Mouse (Mus musculus) liver, embryonic 13.5 days (tissue): ENCODE data around the gene Epas1. TPM values are rescaled to one million over a fixed set of nuclear protein-coding genes. Genes with fewer than 3 reads are reported as not detected.

ENCODE experiments used
- ATAC-seq: fragments of 200-750 bp; cut with Nextera tagmentation; 2 replicates; pipeline ENCODE4 v1.8.0; 2017; ENCODE audit warnings: low read depth, mild to moderate bottlenecking, moderate number of reproducible peaks, moderate library complexity
- DNase-seq: peaks from one replicate; pipeline ENCODE4 v3.0.0; 2022
- H3K27ac ChIP-seq: fragments of 300-500 bp; sonication (generic); 2 replicates; pipeline ENCODE4 v1.5.1; 2015; ENCODE audit warnings: moderate library complexity, mild to moderate bottlenecking, inconsistent platforms
- H3K27me3 ChIP-seq: fragments of 300-500 bp; sonication (generic); 2 replicates; pipeline ENCODE4 v1.6.1; 2015; ENCODE audit warnings: mild to moderate bottlenecking, inconsistent platforms
- H3K36me3 ChIP-seq: fragments of 300-500 bp; sonication (generic); 2 replicates; pipeline ENCODE4 v1.6.1; 2015; ENCODE audit warnings: mild to moderate bottlenecking, inconsistent platforms
- H3K4me1 ChIP-seq: fragments of 300-500 bp; sonication (generic); replicated peaks from 2 replicates; pipeline ENCODE4 v1.6.1; 2015; ENCODE audit warnings: inconsistent platforms
- H3K4me2 ChIP-seq: fragments of 300-500 bp; sonication (generic); 2 replicates; pipeline ENCODE4 v1.6.1; 2015; ENCODE audit warnings: inconsistent platforms, mild to moderate bottlenecking, moderate library complexity
- H3K4me3 ChIP-seq: fragments of 300-500 bp; sonication (generic); replicated peaks from 2 replicates; pipeline ENCODE4 v1.5.1; 2015; ENCODE audit warnings: mild to moderate bottlenecking, inconsistent platforms
- H3K9ac ChIP-seq: fragments of 300-500 bp; sonication (generic); 2 replicates; pipeline ENCODE4 v1.6.1; 2015; ENCODE audit warnings: mild to moderate bottlenecking, inconsistent platforms
- H3K9me3 ChIP-seq: fragments of 300-500 bp; sonication (generic); replicated peaks from 2 replicates; pipeline ENCODE4 v1.6.1; 2016; ENCODE audit warnings: inconsistent platforms
- WGBS: fragments of 180-500 bp; shearing (Covaris S2); methylation state at CpG from one replicate; pipeline ENCODE4 v1.1.7; 2015; ENCODE audit not compliant: insufficient replicate concordance; 5-methylcytosine and 5-hydroxymethylcytosine counted together
- polyA plus RNA-seq: library from polyadenylated mRNA; unstranded; fragments of >200 nt; fragmentation: Nextera tagmentation; extraction: Ambion mirVana; gene quantifications from 2 replicates; pipeline ENCODE4 v1.2.1, GENCODE M21; 2015

Epas1 gene
- polyA plus RNA-seq, 1 experiment from 2014 or later, result 1.3 TPM

- no peaks in the 10 kb centered on the region for H3K9me3 ChIP-seq
- no peak overlapping the region for H3K4me2 ChIP-seq
- H3K36me3 ChIP-seq, result 0 out of 2 replicates have a peak, but pooled peaks cover 6% of the 10 kb centered on the region
- H3K9ac ChIP-seq, result no peak overlapping the region
- DNase-seq, result no peak
- H3K27me3 ChIP-seq, result no peaks in the 10 kb centered on the region
- no peak overlapping the region for H3K27ac ChIP-seq
- 59% methylated on average over 19 of the region's 19 CpGs for WGBS
- no peak for ATAC-seq
- no peak overlapping the region for H3K4me3 ChIP-seq
- no peaks in the 10 kb centered on the region for H3K4me1 ChIP-seq
These were observed 79.2 kb downstream of the Epas1 start for GRCm38 (mm10) chr17:86832562-86833327.

- H3K36me3 ChIP-seq, result 0 out of 2 replicates have a peak, but pooled peaks cover 2% of the 10 kb centered on the region
- no peaks in the 10 kb centered on the region for H3K4me1 ChIP-seq
- no peaks in the 10 kb centered on the region for H3K27me3 ChIP-seq
- DNase-seq (no peak), ATAC-seq (no peak)
- H3K4me2 ChIP-seq, result no peak overlapping the region
- no peak overlapping the region for H3K4me3 ChIP-seq
- H3K9me3 ChIP-seq, result no peaks in the 10 kb centered on the region
- H3K9ac ChIP-seq, result no peak overlapping the region
- no peak overlapping the region for H3K27ac ChIP-seq
- WGBS, result 75% methylated on average over 10 of the region's 10 CpGs
These were observed 80.4 kb downstream of the Epas1 start for GRCm38 (mm10) chr17:86833945-86834344.

GRCm38 (mm10) chr17:86839308-86839707 is 85.8 kb downstream of the Epas1 start:
- Histone ChIP-seq H3K9ac (no peak overlapping the region), H3K9me3 (no peaks in the 10 kb centered on the region), H3K27me3 (no peaks in the 10 kb centered on the region), H3K4me2 (no peak overlapping the region), H3K4me3 (no peak overlapping the region), H3K27ac (no peak overlapping the region), H3K36me3 (no peaks in the 10 kb centered on the region), H3K4me1 (no peaks in the 10 kb centered on the region)
- DNase-seq, result no peak
- no peak for ATAC-seq
- WGBS, result 62% methylated on average over 5 of the region's 5 CpGs

- DNase-seq (no peak), ATAC-seq (no peak)
- Histone ChIP-seq H3K27ac (no peak overlapping the region), H3K36me3 (no peaks in the 10 kb centered on the region), H3K4me2 (no peak overlapping the region), H3K27me3 (no peaks in the 10 kb centered on the region), H3K9me3 (no peaks in the 10 kb centered on the region), H3K4me1 (no peaks in the 10 kb centered on the region), H3K9ac (no peak overlapping the region), H3K4me3 (no peak overlapping the region)
- 60% methylated on average over 9 of the region's 9 CpGs for WGBS
These were observed 97.3 kb downstream of the Epas1 start for GRCm38 (mm10) chr17:86850700-86851337.

GRCm38 (mm10) chr17:86851782-86852181 is 98.3 kb downstream of the Epas1 start:
- Histone ChIP-seq H3K9ac (no peak overlapping the region), H3K27ac (no peak overlapping the region), H3K4me2 (no peak overlapping the region), H3K4me3 (no peak overlapping the region), H3K36me3 (no peaks in the 10 kb centered on the region), H3K9me3 (no peaks in the 10 kb centered on the region), H3K27me3 (no peaks in the 10 kb centered on the region), H3K4me1 (no peaks in the 10 kb centered on the region)
- no peak for ATAC-seq
- 73% methylated on average over 2 of the region's 2 CpGs for WGBS
- no peak for DNase-seq

GRCm38 (mm10) chr17:86852591-86853031 is 99.1 kb downstream of the Epas1 start:
- no peaks in the 10 kb centered on the region for H3K4me1 ChIP-seq

GRCm38 (mm10) chr17:86870586-86870985 is 117.1 kb downstream of the Epas1 start:
- Histone ChIP-seq H3K36me3 (no peaks in the 10 kb centered on the region), H3K9me3 (no peaks in the 10 kb centered on the region), H3K27me3 (no peaks in the 10 kb centered on the region), H3K9ac (no peak overlapping the region), H3K4me2 (no peak overlapping the region), H3K27ac (no peak overlapping the region), H3K4me1 (no peaks in the 10 kb centered on the region), H3K4me3 (no peak overlapping the region)
- no peak for DNase-seq
- no peak for ATAC-seq
- WGBS, result 81% methylated on average over 8 of the region's 8 CpGs

More at GRCm38 (mm10) chr17:86852591-86853031, 99.1 kb downstream of the Epas1 start:
- WGBS, result 64% methylated on average over 13 of the region's 13 CpGs
- H3K36me3 ChIP-seq, result no peaks in the 10 kb centered on the region
- no peaks in the 10 kb centered on the region for H3K9me3 ChIP-seq
- H3K27ac ChIP-seq, result no peak overlapping the region
- DNase-seq, result no peak
- no peak for ATAC-seq
- no peak overlapping the region for H3K9ac ChIP-seq
- H3K4me2 ChIP-seq, result no peak overlapping the region
- H3K27me3 ChIP-seq, result no peaks in the 10 kb centered on the region
- no peak overlapping the region for H3K4me3 ChIP-seq

GRCm38 (mm10) chr17:86872643-86873042 is 119.1 kb downstream of the Epas1 start:
- H3K27me3 ChIP-seq, result no peaks in the 10 kb centered on the region
- H3K4me1 ChIP-seq, result peaks cover 6% of the 10 kb centered on the region
- no peak for ATAC-seq
- H3K27ac ChIP-seq, result no peak overlapping the region
- 28% methylated on average over 6 of the region's 6 CpGs for WGBS
- no peak overlapping the region for H3K9ac ChIP-seq
- H3K9me3 ChIP-seq, result no peaks in the 10 kb centered on the region
- no peak overlapping the region for H3K4me3 ChIP-seq
- no peak for DNase-seq
- H3K36me3 ChIP-seq, result no peaks in the 10 kb centered on the region
- H3K4me2 ChIP-seq, result no peak overlapping the region

GRCm38 (mm10) chr17:86876940-86877339 is 123.4 kb downstream of the Epas1 start:
- Histone ChIP-seq H3K9ac (no peak overlapping the region), H3K4me3 (no peak overlapping the region), H3K9me3 (no peaks in the 10 kb centered on the region), H3K4me2 (peak overlapping the region; percentile 5; the same call in 1 of the 2 replicates), H3K27ac (no peak overlapping the region), H3K27me3 (no peaks in the 10 kb centered on the region), H3K36me3 (no peaks in the 10 kb centered on the region), H3K4me1 (peaks cover 11% of the 10 kb centered on the region)
- peak; percentile 51; the same call in 1 of the 2 replicates for ATAC-seq
- 49% methylated on average over 9 of the region's 9 CpGs for WGBS
- no peak for DNase-seq

GRCm38 (mm10) chr17:86877747-86878146 is 124.2 kb downstream of the Epas1 start:
- DNase-seq, result no peak
- Histone ChIP-seq H3K27me3 (no peaks in the 10 kb centered on the region), H3K4me2 (no peak overlapping the region), H3K4me1 (peaks cover 11% of the 10 kb centered on the region), H3K9ac (no peak overlapping the region), H3K4me3 (no peak overlapping the region), H3K9me3 (no peaks in the 10 kb centered on the region), H3K36me3 (no peaks in the 10 kb centered on the region), H3K27ac (no peak overlapping the region)
- ATAC-seq, result no peak
- WGBS, result 53% methylated on average over 2 of the region's 2 CpGs

- H3K4me1 ChIP-seq, result peaks cover 11% of the 10 kb centered on the region
- WGBS, result 76% methylated on average over 10 of the region's 10 CpGs
- no peak for ATAC-seq
- H3K9me3 ChIP-seq, result no peaks in the 10 kb centered on the region
- no peak overlapping the region for H3K9ac ChIP-seq
- H3K27me3 ChIP-seq, result no peaks in the 10 kb centered on the region
- DNase-seq, result no peak
- H3K4me3 ChIP-seq, result no peak overlapping the region
- no peak overlapping the region for H3K27ac ChIP-seq
- H3K36me3 ChIP-seq, result no peaks in the 10 kb centered on the region
- H3K4me2 ChIP-seq, result no peak overlapping the region
These were observed 126.6 kb downstream of the Epas1 start for GRCm38 (mm10) chr17:86880056-86880455.
